Mouse (Mus musculus) cerebellum, adult 11 months (tissue): Measurements from ENCODE around the gene Ppm1j.
"Not testable (repeated sequence)": the region's sequence is repeated elsewhere in the genome, so short reads cannot be mapped to it uniquely, and the experiment has no call there.

Source experiments
- DNase-seq: peaks from one replicate; pipeline ENCODE4 v3.0.0; 2022

The Ppm1j gene

DNA sequence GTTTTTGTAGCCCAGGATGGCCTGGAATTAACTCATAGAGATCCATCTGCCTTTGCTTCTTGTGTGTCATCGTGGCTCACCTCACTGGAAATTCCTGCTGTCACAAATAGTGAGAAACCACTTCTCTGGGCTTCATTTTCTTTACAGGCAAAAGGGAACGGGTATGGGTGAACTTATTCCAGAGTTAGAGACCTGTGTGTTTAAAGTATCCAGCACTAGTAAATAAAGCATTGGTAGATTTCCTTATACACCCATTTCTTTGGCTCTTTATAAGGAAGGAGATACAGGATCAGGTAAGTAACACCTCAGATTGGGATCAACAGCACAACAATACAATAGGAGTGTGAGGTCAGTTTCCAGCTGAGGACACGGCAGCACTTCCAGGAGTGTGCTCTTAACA, 7.2 kb downstream of the Ppm1j start, which contains the start of gene Rhoc:
Gene Rhoc (plus strand): TSS at position 301 of the 400 bp plus-strand sequence.
- DNase-seq, result no peak

GRCm38 (mm10) chr3:104788561-104789311, 7.9 kb downstream of the Ppm1j start:
- DNase-seq, result peak; percentile 32

GRCm38 (mm10) chr3:104789312-104789605, 8.4 kb downstream of the Ppm1j start:
- no peak for DNase-seq

GRCm38 (mm10) chr3:104789822-104790221, 9.0 kb downstream of the Ppm1j start:
- DNase-seq, result no peak

DNA sequence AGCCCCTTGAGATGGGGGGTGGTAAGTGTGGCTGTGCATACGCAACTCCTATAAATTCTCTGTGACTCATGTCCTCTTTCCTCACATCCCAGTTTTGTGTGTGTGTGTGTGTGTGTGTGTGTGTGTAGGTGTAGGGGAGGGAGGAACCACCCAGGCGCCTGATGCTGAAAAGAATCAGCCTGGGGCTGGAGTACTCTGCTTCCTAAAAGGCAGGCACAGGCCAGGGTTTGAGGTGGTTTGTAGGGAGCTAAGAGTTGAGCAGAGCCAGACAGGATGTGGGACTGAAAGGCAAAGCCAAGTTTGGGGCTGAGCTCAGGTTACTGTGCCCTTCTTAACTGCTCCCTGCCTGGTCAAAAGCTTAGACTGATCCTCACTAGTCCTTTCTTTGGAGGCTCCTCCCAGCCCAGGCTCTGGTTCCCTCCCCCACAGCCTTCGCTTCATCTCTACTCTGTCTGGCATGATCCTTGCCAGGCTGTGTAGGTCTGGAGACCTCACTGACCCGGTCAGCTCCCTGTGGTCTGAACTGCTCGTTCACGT, 9.6 kb downstream of the Ppm1j start:
- no peak for DNase-seq

- DNase-seq, result no peak
Measured at GRCm38 (mm10) chr3:104791017-104791416, 10.2 kb downstream of the Ppm1j start.

DNA sequence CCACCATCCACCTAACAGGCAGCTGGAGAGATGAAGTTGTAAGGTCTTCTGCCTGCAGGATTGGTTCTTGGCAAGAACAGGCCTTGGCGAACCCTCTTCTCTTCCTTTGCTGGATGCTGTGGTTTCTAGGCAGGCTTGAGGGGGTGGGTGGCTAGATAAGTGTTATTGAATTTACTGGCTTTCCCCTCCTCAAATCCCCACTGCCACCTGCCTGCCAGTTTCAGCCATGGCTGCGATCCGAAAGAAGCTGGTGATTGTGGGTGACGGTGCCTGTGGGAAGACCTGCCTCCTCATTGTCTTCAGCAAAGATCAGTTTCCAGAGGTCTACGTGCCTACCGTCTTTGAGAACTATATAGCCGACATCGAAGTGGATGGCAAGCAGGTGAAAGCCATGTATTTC, 10.8 kb downstream of the Ppm1j start:
- no peak for DNase-seq

GRCm38 (mm10) chr3:104792360-104793270, 11.8 kb downstream of the Ppm1j start:
- DNase-seq, result no peak

DNA sequence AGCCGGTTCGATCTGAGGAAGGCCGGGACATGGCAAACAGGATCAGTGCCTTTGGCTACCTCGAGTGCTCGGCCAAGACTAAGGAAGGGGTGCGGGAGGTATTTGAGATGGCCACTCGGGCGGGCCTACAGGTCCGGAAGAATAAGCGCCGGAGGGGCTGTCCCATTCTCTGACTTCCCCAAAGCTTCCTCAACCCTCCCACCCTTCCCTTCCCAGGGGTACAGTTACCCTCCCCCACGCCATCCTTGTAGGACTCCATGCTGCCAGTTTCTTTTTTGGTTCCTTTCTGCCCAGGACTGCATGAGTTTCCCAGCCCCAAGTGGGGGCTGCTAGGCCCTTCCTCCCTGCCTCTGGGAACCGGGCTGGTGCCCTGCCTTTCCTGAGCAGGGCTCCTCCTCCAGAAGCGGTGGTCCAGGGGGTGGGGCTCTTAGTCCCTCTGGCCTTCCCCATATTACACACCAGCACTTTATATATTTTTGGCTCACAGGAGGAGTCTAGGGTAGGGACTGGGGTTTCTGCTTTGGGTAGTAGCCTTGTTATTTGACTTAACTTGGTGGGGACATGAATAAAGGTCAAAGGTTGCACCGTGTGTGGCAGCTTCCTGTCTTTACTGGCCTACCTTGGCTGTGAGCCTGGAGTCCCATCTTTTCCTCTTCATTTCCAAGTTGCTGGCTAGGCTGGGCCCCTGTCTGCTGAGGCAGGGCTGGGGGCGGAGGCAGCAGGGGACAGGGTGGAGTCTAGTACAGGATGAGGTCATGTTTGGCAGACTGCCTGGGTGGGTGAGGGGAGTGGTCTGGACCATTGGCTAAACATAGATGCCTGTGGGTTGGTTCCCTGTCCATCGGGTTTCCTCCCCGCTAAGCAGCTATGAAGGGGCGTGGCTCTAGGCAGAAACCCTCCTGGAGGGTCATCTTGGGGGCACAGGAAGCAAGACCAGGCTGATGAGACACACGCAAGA, 13.3 kb downstream of the Ppm1j start:
- no peak for DNase-seq

GRCm38 (mm10) chr3:104794953-104795470, 14.2 kb downstream of the Ppm1j start:
- no peak for DNase-seq

GRCm38 (mm10) chr3:104795661-104796340, 14.9 kb downstream of the Ppm1j start:
- DNase-seq, result no peak

GRCm38 (mm10) chr3:104796430-104797082, 15.7 kb downstream of the Ppm1j start:
- no peak for DNase-seq

- no peak for DNase-seq
Measured at GRCm38 (mm10) chr3:104800681-104801080, 19.8 kb downstream of the Ppm1j start.

GRCm38 (mm10) chr3:104801481-104801880, 20.6 kb downstream of the Ppm1j start:
- DNase-seq, result no peak

DNA sequence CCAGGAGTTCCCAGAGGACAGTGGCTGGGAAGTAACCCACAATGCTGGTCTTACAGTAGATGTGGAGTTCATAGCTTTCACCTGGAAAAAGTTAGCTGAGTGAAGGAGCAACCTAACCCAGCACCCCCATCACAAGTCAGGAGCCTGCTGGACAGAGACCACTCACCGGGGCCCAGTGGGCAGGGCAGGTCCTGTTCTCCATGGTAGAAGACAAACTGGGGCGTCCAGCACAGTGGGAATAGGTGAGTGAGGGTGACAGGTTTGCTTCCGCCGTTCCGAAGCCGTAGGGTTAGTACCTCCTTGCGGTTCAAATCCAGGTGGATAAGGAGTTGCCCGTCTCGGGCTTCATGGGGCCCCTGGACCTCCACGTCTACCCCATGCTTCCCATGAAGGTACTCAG, 23.5 kb downstream of the Ppm1j start:
- no peak for DNase-seq

- no peak for DNase-seq
Measured at GRCm38 (mm10) chr3:104805539-104805938, 24.7 kb downstream of the Ppm1j start.

DNA sequence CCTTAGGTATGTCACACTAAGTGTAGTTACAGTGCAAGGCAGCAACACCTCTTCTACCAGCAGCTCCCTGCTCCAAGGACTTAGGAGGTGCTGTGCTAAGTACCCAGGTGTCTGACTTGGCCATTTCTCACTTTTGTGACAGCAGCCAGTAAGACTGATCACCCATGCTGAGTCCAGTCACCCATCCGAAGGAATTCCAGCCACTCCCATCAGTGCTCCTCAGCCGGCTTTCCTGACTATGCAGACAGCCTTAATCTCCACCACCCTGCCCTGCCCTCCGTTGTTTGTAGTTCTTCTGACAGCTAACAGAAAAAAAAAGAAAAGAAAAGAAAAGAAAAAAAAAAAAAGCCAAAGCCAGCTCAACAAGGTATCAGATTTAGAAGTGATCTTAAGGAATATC, 30.9 kb downstream of the Ppm1j start:
- no peak for DNase-seq

- DNase-seq, result no peak
Measured at GRCm38 (mm10) chr3:104812254-104812653, 31.4 kb downstream of the Ppm1j start.

GRCm38 (mm10) chr3:104813227-104813626, 32.4 kb downstream of the Ppm1j start:
- not testable (repeated sequence) for DNase-seq

DNA sequence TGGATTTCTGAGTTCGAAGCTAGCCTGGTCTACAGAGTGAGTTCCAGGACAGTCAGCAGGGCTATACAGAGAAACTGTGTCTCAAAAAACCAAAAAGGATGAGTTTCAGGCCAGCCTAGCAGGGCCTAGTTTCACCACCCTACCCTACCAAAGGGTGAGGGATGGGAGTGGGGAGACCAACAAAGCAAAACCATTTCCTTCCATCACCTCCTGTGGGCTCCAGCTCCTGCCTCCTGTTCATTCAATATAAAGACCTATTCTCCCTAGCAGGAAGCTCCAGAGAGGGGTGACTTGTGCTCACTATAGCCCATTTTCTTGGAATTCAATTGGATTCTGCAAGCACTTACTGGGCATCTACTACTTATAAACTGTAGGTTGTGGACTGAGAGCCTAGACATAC, 33.9 kb downstream of the Ppm1j start:
- no peak for DNase-seq

DNA sequence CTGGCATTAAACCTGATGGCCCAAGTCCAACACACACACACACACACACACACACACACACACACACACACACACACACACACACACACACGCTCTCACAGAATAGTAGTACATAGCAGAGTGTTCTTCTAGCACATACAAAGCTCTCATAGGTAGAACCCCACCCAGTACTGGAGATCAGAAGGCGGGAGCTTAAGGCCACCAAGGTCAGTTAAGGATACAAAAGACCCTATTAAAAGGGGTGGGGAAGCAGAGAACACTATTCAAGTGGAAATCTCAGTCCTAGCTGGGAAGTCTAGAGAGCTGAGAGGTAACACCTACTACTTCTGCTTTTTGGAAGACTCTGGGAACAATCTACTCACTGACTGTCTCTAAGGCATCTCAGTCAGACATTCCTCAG, 34.5 kb downstream of the Ppm1j start:
- DNase-seq, result no peak
